ENCODE assay signal across 12 mouse cellular contexts in the genomic region with DNA sequence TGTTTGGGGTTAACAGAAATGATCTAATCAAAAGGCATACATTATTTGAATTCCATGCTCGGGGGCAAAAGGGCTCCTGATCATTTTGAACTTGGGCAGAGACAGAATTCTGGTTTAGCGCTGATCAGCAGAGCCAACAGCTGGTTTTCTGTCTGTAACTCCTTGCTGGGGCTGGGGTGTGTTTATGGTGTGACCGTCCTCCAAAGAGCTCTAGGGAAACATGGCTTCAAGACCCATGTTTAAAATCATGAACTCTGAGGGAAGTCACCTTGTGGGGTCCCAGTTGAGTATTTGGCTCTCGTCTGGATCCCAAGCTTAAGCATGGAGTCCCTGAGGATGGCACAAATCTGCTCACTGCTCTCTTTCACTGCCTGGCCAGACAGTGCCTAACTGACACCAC.
DNase-seq lines count a peak whose midpoint lies in the region; ATAC-seq and TF ChIP-seq lines count a peak whose summit lies in the region.
"Had no signal": no experiment of that assay in that cellular context is flagged by ENCODE, and none has a peak within 500 bp of the region (broad histone marks: within the 10 kb centered on the region; RNA-seq: fewer than 3 reads in every experiment).

No protein-coding gene starts in this region.

- H3K36me3 ChIP-seq in heart, adult 2 months (ENCODE audit: control insufficient read depth, insufficient read depth, low read length): peaks cover 4% of the 10 kb centered on the region
- no peaks in the 10 kb centered on the region for H3K36me3 ChIP-seq in kidney, embryonic 14.5 days (ENCODE audit: control insufficient read depth, insufficient read depth, low read length)
- H3K36me3 ChIP-seq in stomach, embryonic 16.5 days (ENCODE audit: control insufficient read depth, insufficient read depth, low read length): no peaks in the 10 kb centered on the region
- H3K36me3 ChIP-seq: limb, embryonic 13.5 days had no signal

- no peak for TF ChIP-seq CTCF in heart, adult 2 months (IDR thresholded peaks at IDR 0.05)

- TF ChIP-seq POLR2A in heart, adult 2 months (IDR thresholded peaks at IDR 0.05; ENCODE audit: insufficient read depth, low read depth, low read length): no peak

- ATAC-seq in kidney, embryonic 14.5 days (ENCODE audit: low FRiP score, low TSS enrichment): no peak
- ATAC-seq in stomach, embryonic 16.5 days (ENCODE audit: insufficient read depth, low FRiP score): no peak
- ATAC-seq: activated CD4-positive, CD25-positive, alpha-beta regulatory T cell, adult 4 months had no signal

- H3K4me2 ChIP-seq in kidney, embryonic 14.5 days (replicated peaks; ENCODE audit: low read depth, low read length): no peak overlapping the region
- 0 out of 2 replicates have a peak overlapping the region, but pooled peaks have one; percentile 32 for H3K4me2 ChIP-seq in stomach, embryonic 16.5 days (ENCODE audit: low read depth, low read length)
- H3K4me2 ChIP-seq: limb, embryonic 13.5 days had no signal

- intact Hi-C loops in heart, adult 2 months (cut with DNase I): no loop called here

- no peaks in the 10 kb centered on the region for H3K27me3 ChIP-seq in heart, adult 2 months (ENCODE audit: control insufficient read depth, insufficient read depth, low read length)
- H3K27me3 ChIP-seq in kidney, embryonic 14.5 days (ENCODE audit: control insufficient read depth, insufficient read depth, low read length): no peaks in the 10 kb centered on the region
- H3K27me3 ChIP-seq in stomach, embryonic 16.5 days (ENCODE audit: control insufficient read depth, insufficient read depth, low read length): no peaks in the 10 kb centered on the region
- H3K27me3 ChIP-seq: limb, embryonic 13.5 days had no signal

- H3K79me2 ChIP-seq in heart, adult 2 months (replicated peaks; ENCODE audit: control insufficient read depth, insufficient read depth, low read length): peaks cover 2% of the 10 kb centered on the region; the same call in 1 of the 2 replicates

- peaks cover 16% of the 10 kb centered on the region for H3K4me1 ChIP-seq in heart, adult 2 months (ENCODE audit: control insufficient read depth, insufficient read depth, low read length)
- peaks cover 21% of the 10 kb centered on the region for H3K4me1 ChIP-seq in kidney, embryonic 14.5 days (ENCODE audit: control insufficient read depth, insufficient read depth, low read length)
- H3K4me1 ChIP-seq in stomach, embryonic 16.5 days (ENCODE audit: control insufficient read depth, insufficient read depth, low read length): peaks cover 18% of the 10 kb centered on the region

- DNase-seq in heart, adult 2 months: no peak
- DNase-seq in heart, adult 9 months (ENCODE audit: low spot score in 2 of 2): no peak
- DNase-seq in kidney, postnatal 14 days: no peak
- peak; percentile 25 for DNase-seq in lung, postnatal 10 days
- no peak for DNase-seq in lung, adult 18-20 months
- DNase-seq: kidney, postnatal 36 days; right cerebral cortex, postnatal 25 days; thymus, postnatal 4 days had no signal

- peak overlapping the region; percentile 24; the same call in 1 of the 2 replicates for H3K4me3 ChIP-seq in heart, adult 2 months
- H3K4me3 ChIP-seq in kidney, embryonic 14.5 days (ENCODE audit: low read length): no peak overlapping the region
- no peak overlapping the region for H3K4me3 ChIP-seq in stomach, embryonic 16.5 days (replicated peaks; ENCODE audit: low read length)
- H3K4me3 ChIP-seq: limb, embryonic 13.5 days had no signal

- WGBS in heart, adult 2 months: 45% methylated on average over 4 of the region's 4 CpGs
- WGBS in kidney, embryonic 14.5 days: 71% methylated on average over 4 of the region's 4 CpGs
- 54% methylated on average over 4 of the region's 4 CpGs for WGBS in stomach, embryonic 16.5 days

- no peak overlapping the region for H3K9ac ChIP-seq in heart, adult 2 months (ENCODE audit: low read depth, low read length)
- no peak overlapping the region for H3K9ac ChIP-seq in kidney, embryonic 14.5 days (ENCODE audit: low read depth, low read length)
- H3K9ac ChIP-seq in stomach, embryonic 16.5 days (ENCODE audit: low read length): no peak overlapping the region
- H3K9ac ChIP-seq: limb, embryonic 13.5 days had no signal

- peak overlapping the region; percentile 68 for H3K27ac ChIP-seq in heart, adult 2 months
- peak overlapping the region; percentile 65; the same call in 1 of the 2 replicates for H3K27ac ChIP-seq in kidney, embryonic 14.5 days (ENCODE audit: low read depth, low read length)
- peak overlapping the region; percentile 78 for H3K27ac ChIP-seq in stomach, embryonic 16.5 days (ENCODE audit: low read length)
- H3K27ac ChIP-seq: limb, embryonic 13.5 days had no signal

- no peaks in the 10 kb centered on the region for H3K9me3 ChIP-seq in kidney, embryonic 14.5 days (ENCODE audit: control insufficient read depth, low read length)
- no peaks in the 10 kb centered on the region for H3K9me3 ChIP-seq in stomach, embryonic 16.5 days (replicated peaks; ENCODE audit: control insufficient read depth, low read length)
- H3K9me3 ChIP-seq: limb, embryonic 13.5 days had no signal

- no peak for TF ChIP-seq EP300 in heart, adult 2 months (IDR thresholded peaks at IDR 0.05; ENCODE audit: insufficient read depth, low read depth, low read length)
